Mouse (Mus musculus): Measurements from ENCODE around the gene Alpk3.

DNA sequence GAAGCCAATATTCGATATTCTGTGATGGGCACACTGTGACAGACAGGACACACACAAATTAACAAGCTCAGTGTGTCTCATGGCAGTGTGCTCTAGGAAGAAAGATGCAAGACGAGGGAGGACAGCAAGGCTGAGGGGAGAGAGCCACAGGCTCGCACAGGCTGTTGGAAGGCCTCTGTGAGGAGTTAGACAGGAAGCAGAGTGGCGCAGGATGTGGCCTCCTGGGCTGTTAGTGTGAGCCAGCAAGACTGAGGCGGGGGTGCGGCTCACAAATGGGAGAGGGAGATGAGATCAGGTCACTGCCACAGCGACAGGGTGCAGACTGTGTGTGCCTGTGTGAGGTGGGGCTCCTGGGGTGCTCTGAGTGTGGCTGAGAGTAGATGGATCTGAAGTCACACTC lies 17.9 kb downstream of the Alpk3 start:
- no peak for TF ChIP-seq CTCF (IDR thresholded peaks at IDR 0.05; ENCODE audit: insufficient read depth, low read length)
- TF ChIP-seq POLR2A (IDR thresholded peaks at IDR 0.05; ENCODE audit: borderline replicate concordance, extremely low read depth, low read depth, low read length): no peak
